Mouse (Mus musculus) gastrocnemius, postnatal 10 days (tissue): ENCODE measurements around the gene Ephb1. TPM values are rescaled to one million over a fixed set of nuclear protein-coding genes. Genes with fewer than 3 reads are reported as not detected.

Experiments used
- DNase-seq: peaks from one replicate; pipeline ENCODE4 v3.0.0; 2021; ENCODE audit warnings: mixed read lengths
- microRNA-seq, 2 experiments: library from miRNA; unstranded; fragments of <30 nt; microRNA quantifications; one replicate each; pipeline ENCODE4 v1.2.0; 2021
- total RNA-seq, 2 experiments: library from RNA; stranded (reverse); gene quantifications; 2 replicates each; pipeline ENCODE4 v1.2.3; 2021

The Ephb1 gene
- total RNA-seq, 2 experiments from 2014 or later: 4.7 to 5.7 TPM

DNA sequence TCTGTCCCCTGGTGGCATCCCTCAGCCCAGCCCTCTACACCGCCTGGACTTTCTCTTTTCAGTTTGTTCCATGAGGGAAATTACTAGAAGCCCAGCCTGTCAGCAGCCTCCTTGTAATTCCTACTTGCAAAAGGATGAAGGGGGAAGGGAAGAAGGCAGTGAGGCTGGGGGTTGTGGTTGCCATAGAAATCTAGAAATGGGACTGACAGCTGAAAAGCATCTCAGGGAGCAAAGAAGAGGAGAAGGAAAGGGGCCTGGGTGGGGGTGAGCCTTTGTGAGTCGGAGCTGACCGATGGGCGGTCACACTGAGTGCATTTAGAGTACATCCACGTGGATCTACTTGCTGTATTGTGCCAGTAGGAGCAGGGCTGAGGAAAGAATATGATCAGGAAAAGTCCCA is 445.6 kb downstream of the Ephb1 start:
- no peak for DNase-seq

DNA sequence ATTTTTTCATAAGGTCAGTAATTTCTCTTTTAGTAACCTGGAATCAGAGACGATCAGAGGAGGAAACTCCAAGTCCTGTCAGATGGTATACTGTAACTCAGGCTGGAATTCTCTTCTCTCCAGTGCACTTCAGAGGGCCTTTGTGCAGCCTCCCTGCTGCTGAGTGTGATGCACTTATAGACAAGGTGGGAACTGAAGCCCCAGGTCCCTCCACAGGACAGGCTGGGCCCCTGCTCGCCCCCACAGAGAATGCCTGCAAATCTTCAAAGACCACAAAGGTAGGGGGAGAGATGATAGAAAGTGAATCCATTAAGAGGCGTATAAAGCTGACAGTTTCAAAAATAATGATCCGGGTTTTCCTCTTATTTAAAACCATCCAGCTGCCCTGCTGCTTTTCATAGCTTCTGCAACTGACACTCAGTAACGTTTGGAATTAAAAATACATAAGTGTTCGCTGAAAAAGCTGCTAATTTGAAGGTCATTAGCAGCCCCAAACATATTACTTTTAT is 446.7 kb downstream of the Ephb1 start:
- DNase-seq: no peak

DNA sequence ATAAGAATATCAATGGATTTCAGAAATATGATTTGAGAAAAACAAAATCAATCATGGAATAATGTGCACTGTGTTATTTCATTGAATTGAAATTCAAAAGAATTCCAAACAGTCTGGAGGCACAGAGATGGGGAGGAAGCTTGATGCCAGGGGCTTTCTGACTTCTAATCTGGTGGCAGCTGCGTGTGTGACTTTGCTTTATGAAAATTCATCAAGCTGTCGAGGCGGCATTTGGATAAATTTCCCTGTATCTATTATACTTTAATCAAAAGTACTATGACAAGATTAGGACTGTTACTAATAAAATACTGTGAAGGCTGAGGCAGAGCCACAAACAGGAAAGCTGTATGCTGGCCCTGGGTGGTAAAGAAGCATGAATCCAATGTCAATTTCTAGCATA is 451.1 kb downstream of the Ephb1 start:
- no peak for DNase-seq

DNA sequence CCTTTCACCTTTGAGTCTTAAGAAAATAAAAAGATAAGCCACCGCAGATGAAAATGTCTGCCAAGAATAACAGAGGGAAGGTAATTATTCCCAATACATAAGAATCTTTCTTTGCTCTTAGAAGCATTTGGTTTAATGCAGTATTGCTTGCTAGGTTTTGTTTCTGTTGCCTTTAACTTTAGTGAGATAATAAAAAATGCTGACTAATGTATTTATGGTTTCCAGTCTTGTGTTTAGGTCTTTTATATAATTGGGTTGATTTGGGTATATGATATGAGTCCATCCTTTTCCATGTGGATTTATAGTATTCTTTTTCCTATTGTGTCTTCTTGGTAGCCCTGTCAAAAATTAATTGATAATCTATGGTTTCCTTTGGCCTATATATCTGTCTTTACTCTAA is 456.6 kb downstream of the Ephb1 start:
- DNase-seq: no peak

DNA sequence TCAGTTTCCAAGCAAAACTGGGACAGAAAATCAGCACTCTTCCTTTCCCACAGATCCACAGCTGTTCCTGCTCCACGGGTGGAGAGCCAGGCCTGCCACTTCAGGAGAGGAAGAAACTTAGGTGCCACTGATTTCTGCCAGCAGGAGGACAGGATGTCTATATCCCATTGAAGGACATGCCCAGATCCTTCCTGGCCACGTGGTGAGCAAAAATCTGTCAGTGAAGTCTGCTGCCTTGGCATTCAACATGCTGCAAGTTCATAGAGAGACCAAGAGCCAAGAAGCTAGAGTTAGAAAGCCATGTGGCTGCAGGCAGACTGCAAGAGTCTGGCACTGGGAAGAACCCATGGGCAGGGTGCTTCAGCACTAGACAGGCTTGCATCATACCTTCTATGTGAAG is 471.2 kb downstream of the Ephb1 start:
- DNase-seq: no peak

DNA sequence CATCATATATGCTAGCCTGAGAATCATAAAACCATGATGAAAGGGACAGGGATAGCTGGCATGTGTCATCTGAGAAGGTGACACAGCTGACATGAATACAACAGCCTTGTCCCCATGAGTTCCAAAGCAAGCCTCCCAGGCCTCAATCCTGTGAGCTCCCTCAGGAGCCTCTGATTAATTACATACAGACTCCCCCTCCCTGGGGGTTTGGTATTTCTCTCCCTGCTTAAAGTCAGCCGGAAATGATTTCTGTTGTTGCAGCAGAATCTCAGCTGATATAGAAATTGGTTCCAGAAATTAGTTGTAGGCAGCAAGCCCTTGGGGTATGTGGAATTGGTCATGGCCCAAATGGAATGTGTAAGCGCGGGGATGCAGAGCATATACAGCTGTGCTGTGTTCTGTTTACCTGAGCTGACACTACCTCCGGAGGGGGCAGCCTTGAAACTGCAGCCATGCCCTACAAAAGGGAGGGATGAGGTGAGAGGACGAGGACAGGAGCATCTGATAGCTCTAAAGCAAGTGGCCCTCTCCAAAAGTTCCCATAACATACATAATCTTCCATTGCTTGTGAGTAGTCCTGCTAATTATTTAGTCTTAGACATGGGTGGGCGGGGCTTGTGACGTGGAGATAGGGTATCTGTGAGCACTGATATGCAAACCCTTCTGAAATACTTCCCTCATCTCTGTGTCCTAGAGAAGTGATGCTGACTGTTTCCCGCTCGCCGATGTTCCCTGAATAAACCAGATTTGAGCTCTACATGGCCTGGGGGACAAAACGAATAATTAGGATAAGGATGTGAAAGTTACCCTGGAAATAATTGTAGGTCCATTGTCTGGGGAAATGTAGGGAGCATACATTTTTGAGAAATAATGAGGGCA is 477.1 kb downstream of the Ephb1 start:
- DNase-seq: no peak

DNA sequence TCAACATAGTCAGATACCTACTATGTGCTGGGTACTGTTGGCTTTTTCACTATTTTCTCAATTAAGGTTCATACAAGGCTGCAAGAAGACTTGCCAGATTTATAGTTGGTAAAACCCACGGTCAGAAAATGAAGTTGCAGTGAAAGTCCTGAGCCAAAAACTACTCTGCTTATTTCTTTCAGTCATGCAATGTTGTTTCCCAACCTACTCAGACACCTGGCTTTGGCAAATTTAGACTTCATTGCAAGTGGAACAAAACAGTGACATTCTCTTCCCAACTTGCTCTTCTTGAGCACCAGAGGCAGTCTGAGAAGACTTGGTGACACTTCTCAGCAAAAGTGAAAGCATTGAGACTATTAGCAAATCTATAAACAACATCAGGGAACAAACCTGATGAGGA is 479.2 kb downstream of the Ephb1 start:
- DNase-seq: no peak

Small RNA genes within 50 kb of the gene (microRNA-seq; reads per million reads assigned to microRNA genes)
- 0 reads per million in 2 experiments for gene Mir7243

Other genes starting within 250 kb of the Ephb1 start
- 100 to 1,000 TPM; 133 to 138 TPM for gene Ky, start 151.1 kb upstream of the Ephb1 start, total RNA-seq